Mouse (Mus musculus) spleen, adult 2 months (tissue): Measurements from ENCODE around the gene Gm21964.

Source experiments
- CTCF ChIP-seq: fragments of 200-500 bp; IDR thresholded peaks from 2 replicates; pipeline ENCODE4 v1.5.1; 2011; ENCODE audit warnings: mild to moderate bottlenecking, inconsistent platforms; ENCODE audit not compliant: insufficient read depth, insufficient read length, insufficient replicate concordance; ENCODE audit errors: extremely low read depth
- POLR2A ChIP-seq: fragments of 200-500 bp; IDR thresholded peaks from 2 replicates; pipeline ENCODE4 v1.6.1; 2011; ENCODE audit warnings: low read depth, low read length, inconsistent platforms

- TF ChIP-seq POLR2A (no peak), CTCF (no peak)
Measured at GRCm38 (mm10) chr8:110051208-110051607, 49.8 kb upstream of the Gm21964 start.
